Mouse (Mus musculus): ENCODE data around the gene Nagpa. TPM values are rescaled to one million over a fixed set of nuclear protein-coding genes. Genes with fewer than 3 reads are reported as not detected.

Gene Nagpa
- total and polyA plus RNA-seq, 3 experiments: 34.0 to 60.5 TPM; not detected in 1

DNA sequence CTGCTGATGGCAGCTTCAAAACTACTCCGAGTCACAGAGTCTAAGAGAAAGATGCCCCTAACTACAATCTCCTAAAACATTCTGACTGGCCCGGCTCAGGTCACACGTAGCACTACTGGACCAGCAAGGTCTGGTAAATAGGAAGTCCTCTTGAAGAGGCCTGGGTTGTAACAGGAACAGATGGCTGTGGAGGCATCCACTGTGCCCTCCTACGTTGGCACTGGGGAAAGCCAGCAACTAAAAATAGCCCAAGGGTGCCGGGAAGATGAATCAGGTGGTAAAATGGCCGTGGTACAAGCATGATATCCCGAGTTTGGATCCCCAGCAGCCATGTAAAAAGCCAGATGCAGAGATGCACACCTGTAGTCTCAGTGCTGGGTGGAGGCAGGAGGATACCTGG is 17.6 kb downstream of the Nagpa start:
- no peak for DNase-seq (ENCODE audit: low read depth, low spot score)
- H3K79me2 ChIP-seq (ENCODE audit: control insufficient read depth, insufficient read depth, low read length, poor library complexity): no peaks in the 10 kb centered on the region
- no peaks in the 10 kb centered on the region for H3K4me1 ChIP-seq (ENCODE audit: control insufficient read depth in 1 of 2, insufficient read depth in 2 of 2, low read length in 2 of 2)
- TF ChIP-seq ZNF384 (IDR thresholded peaks at IDR 0.05; ENCODE audit: low read depth, low read length) (no peak), TBP (IDR thresholded peaks at IDR 0.05; ENCODE audit: low read depth, low read length) (no peak), E2F4 (IDR thresholded peaks at IDR 0.05; ENCODE audit: borderline replicate concordance, low read depth, low read length) (no peak), MAZ (IDR thresholded peaks at IDR 0.05; ENCODE audit: low read depth, low read length) (no peak), CTCF (IDR thresholded peaks at IDR 0.05 in 2 of 3, conservative IDR thresholded peaks at IDR 0.05 in 1 of 3; ENCODE audit: control insufficient read depth in 1 of 3, insufficient read depth in 1 of 3, low read depth in 2 of 3, low read length in 3 of 3, poor library complexity in 1 of 3, severe bottlenecking in 1 of 3) (no peak), JUND (IDR thresholded peaks at IDR 0.05; ENCODE audit: low read depth, low read length) (no peak)
- H3K9me3 ChIP-seq (replicated peaks; ENCODE audit: insufficient read depth, low read length): no peaks in the 10 kb centered on the region
- H3K27me3 ChIP-seq (ENCODE audit: control insufficient read depth in 1 of 2, insufficient read depth in 2 of 2, low read length in 2 of 2): no peaks in the 10 kb centered on the region; a peak in 3 of 4 replicates
- no peaks in the 10 kb centered on the region for H3K36me3 ChIP-seq (ENCODE audit: control insufficient read depth in 1 of 2, insufficient read depth in 2 of 2, low read length in 2 of 2)
- no peak overlapping the region for H3K9ac ChIP-seq (ENCODE audit: control insufficient read depth, low read depth, low read length, poor library complexity, severe bottlenecking)
- no peak overlapping the region for H3K4me3 ChIP-seq (ENCODE audit: control insufficient read depth in 1 of 2, insufficient read depth in 1 of 2, low read depth in 2 of 2, low read length in 2 of 2)
- no peak overlapping the region for H3K27ac ChIP-seq (ENCODE audit: control insufficient read depth, low read depth, low read length)

- no peaks in the 10 kb centered on the region for H3K9me3 ChIP-seq (replicated peaks; ENCODE audit: insufficient read depth, low read length)
- H3K4me1 ChIP-seq (ENCODE audit: control insufficient read depth in 1 of 2, insufficient read depth in 2 of 2, low read length in 2 of 2): no peaks in the 10 kb centered on the region
- no peaks in the 10 kb centered on the region for H3K79me2 ChIP-seq (ENCODE audit: control insufficient read depth, insufficient read depth, low read length, poor library complexity)
- H3K27me3 ChIP-seq (ENCODE audit: control insufficient read depth in 1 of 2, insufficient read depth in 2 of 2, low read length in 2 of 2): no peaks in the 10 kb centered on the region; a peak in 3 of 4 replicates
- H3K27ac ChIP-seq (ENCODE audit: control insufficient read depth, low read depth, low read length): no peak overlapping the region
- DNase-seq (ENCODE audit: low read depth, low spot score): no peak
- H3K4me3 ChIP-seq (ENCODE audit: control insufficient read depth in 1 of 2, insufficient read depth in 1 of 2, low read depth in 2 of 2, low read length in 2 of 2): no peak overlapping the region
- no peak for TF ChIP-seq MAZ (IDR thresholded peaks at IDR 0.05; ENCODE audit: low read depth, low read length)
- TF ChIP-seq MAFK (IDR thresholded peaks at IDR 0.05; ENCODE audit: borderline replicate concordance, low read depth, low read length): no peak
- no peak for TF ChIP-seq NELFE (IDR thresholded peaks at IDR 0.05; ENCODE audit: low read depth, low read length)
- no peak for TF ChIP-seq POLR2A (IDR thresholded peaks at IDR 0.05; ENCODE audit: control insufficient read depth in 1 of 2, insufficient read depth in 1 of 2, low read depth in 1 of 2, low read length in 2 of 2, poor library complexity in 1 of 2)
- no peak for TF ChIP-seq SMC3 (IDR thresholded peaks at IDR 0.05; ENCODE audit: low read depth, low read length)
- TF ChIP-seq HCFC1 (IDR thresholded peaks at IDR 0.05; ENCODE audit: low read depth, low read length): no peak
- no peak for TF ChIP-seq POLR2AphosphoS5 (IDR thresholded peaks at IDR 0.05; ENCODE audit: borderline replicate concordance, low read depth, low read length)
- H3K36me3 ChIP-seq (ENCODE audit: control insufficient read depth in 1 of 2, insufficient read depth in 2 of 2, low read length in 2 of 2): no peaks in the 10 kb centered on the region
- H3K9ac ChIP-seq (ENCODE audit: control insufficient read depth, low read depth, low read length, poor library complexity, severe bottlenecking): no peak overlapping the region
Measured at GRCm38 (mm10) chr16:5185691-5186090, 18.1 kb downstream of the Nagpa start.

DNA sequence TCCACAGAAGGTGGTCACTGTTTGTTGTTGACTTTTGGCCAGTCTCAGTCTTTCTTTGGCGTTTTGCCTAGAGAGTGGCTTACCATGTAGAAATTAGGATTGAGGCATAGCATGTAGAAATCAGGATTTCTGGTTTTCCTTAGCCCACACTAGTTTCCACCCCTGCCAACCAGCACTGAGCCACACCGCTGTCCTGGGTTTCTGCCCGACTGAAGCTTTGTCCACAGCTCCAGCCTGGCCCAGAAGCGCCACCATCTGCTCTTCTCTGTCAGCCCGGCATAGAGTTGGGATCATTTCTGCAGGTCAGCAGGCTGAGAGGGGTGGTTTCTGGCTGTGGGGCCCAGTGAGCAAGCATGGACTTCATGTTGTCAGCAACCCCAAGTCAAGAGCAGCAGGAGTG is 18.9 kb downstream of the Nagpa start:
- H3K4me1 ChIP-seq (ENCODE audit: control insufficient read depth in 1 of 2, insufficient read depth in 2 of 2, low read length in 2 of 2): no peaks in the 10 kb centered on the region
- no peaks in the 10 kb centered on the region; a peak in 3 of 4 replicates for H3K27me3 ChIP-seq (ENCODE audit: control insufficient read depth in 1 of 2, insufficient read depth in 2 of 2, low read length in 2 of 2)
- DNase-seq (ENCODE audit: low read depth, low spot score): no peak
- H3K4me3 ChIP-seq (ENCODE audit: control insufficient read depth in 1 of 2, insufficient read depth in 1 of 2, low read depth in 2 of 2, low read length in 2 of 2): no peak overlapping the region
- no peak overlapping the region for H3K9ac ChIP-seq (ENCODE audit: control insufficient read depth, low read depth, low read length, poor library complexity, severe bottlenecking)
- no peaks in the 10 kb centered on the region for H3K36me3 ChIP-seq (ENCODE audit: control insufficient read depth in 1 of 2, insufficient read depth in 2 of 2, low read length in 2 of 2)
- no peaks in the 10 kb centered on the region for H3K79me2 ChIP-seq (ENCODE audit: control insufficient read depth, insufficient read depth, low read length, poor library complexity)
- no peak for TF ChIP-seq TCF12 (IDR thresholded peaks at IDR 0.05; ENCODE audit: low read depth, low read length)
- no peak for TF ChIP-seq ZNF384 (IDR thresholded peaks at IDR 0.05; ENCODE audit: low read depth, low read length)
- no peak for TF ChIP-seq MYC (IDR thresholded peaks at IDR 0.05; ENCODE audit: low read depth, low read length)
- no peak for TF ChIP-seq MAFK (IDR thresholded peaks at IDR 0.05; ENCODE audit: borderline replicate concordance, low read depth, low read length)
- TF ChIP-seq POLR2AphosphoS5 (IDR thresholded peaks at IDR 0.05; ENCODE audit: borderline replicate concordance, low read depth, low read length): no peak
- TF ChIP-seq SIN3A (IDR thresholded peaks at IDR 0.05; ENCODE audit: low read length): no peak
- TF ChIP-seq CTCF (IDR thresholded peaks at IDR 0.05 in 2 of 3, conservative IDR thresholded peaks at IDR 0.05 in 1 of 3; ENCODE audit: control insufficient read depth in 1 of 3, insufficient read depth in 1 of 3, low read depth in 2 of 3, low read length in 3 of 3, poor library complexity in 1 of 3, severe bottlenecking in 1 of 3): no peak
- no peak for TF ChIP-seq TBP (IDR thresholded peaks at IDR 0.05; ENCODE audit: low read depth, low read length)
- TF ChIP-seq BHLHE40 (IDR thresholded peaks at IDR 0.05; ENCODE audit: borderline replicate concordance, low read depth, low read length): no peak
- no peak overlapping the region for H3K27ac ChIP-seq (ENCODE audit: control insufficient read depth, low read depth, low read length)
- H3K9me3 ChIP-seq (replicated peaks; ENCODE audit: insufficient read depth, low read length): no peaks in the 10 kb centered on the region
